Mouse (Mus musculus) cerebellum, postnatal 14 days (tissue): Measurements from ENCODE around the gene Olfr365.

Experiments
- DNase-seq, 2 experiments: peaks; one replicate each; pipeline ENCODE4 v3.0.0; 2021; ENCODE audit warnings: mixed read lengths in 2 of 2

Gene Olfr365

DNA sequence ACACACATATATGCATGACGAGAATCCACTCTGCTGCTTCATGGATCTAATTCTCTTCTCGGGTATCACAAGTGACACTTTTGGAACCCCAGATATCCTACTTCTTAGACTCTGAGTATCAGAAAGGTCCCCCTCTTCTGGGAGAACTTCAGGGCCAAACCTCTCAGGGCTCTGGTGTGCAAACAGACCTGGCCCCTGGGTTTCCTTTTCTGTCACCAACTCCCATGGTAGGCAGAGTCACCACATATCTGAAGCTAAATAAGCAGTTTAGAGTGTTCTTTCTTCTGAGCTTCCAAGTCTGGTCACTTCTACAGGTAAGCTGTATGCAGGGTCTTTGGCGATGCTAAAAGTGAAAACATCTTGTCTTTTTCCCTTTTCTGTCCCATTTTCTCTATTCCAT, at the start of gene Olfr365:
TSS of gene Olfr365 (plus strand) at position 301 of the 400 bp plus-strand sequence.
- DNase-seq: no peak

DNA sequence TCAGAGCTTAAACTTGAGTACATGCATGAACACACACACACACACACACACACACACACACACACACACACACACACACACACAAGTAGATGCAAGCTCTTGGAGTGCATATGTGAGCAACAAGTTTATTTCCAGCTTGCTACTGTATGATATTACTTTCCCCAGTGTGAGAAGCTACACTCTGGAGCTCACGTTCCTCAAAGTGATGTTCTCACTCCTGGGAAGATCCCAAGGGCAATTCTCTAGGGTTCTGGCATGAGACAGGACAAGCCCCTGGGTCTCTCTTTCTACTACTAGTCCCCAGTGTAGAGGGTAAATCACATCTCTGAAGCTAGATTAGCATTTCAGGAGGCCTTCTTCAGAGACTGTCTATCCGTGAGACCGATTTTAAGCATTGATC, 49.0 kb upstream of the Olfr365 start, which contains the start of gene Olfr364-ps1:
TSS of gene Olfr364-ps1 (plus strand) at position 301 of the 400 bp plus-strand sequence.
- no peak for DNase-seq

- no peak for DNase-seq
Observed at GRCm38 (mm10) chr2:37211274-37211673, 23.3 kb downstream of the Olfr365 start, which contains the start of gene Olfr366. TSS of gene Olfr366 (plus strand) at chr2:37211574.
